Mouse (Mus musculus): ENCODE measurements around the gene Gm28048. TPM values are rescaled to one million over a fixed set of nuclear protein-coding genes. Genes with fewer than 3 reads are reported as not detected.

The Gm28048 gene
- polyA plus RNA-seq, 1 experiment from 2014 or later = 9.8 TPM

DNA sequence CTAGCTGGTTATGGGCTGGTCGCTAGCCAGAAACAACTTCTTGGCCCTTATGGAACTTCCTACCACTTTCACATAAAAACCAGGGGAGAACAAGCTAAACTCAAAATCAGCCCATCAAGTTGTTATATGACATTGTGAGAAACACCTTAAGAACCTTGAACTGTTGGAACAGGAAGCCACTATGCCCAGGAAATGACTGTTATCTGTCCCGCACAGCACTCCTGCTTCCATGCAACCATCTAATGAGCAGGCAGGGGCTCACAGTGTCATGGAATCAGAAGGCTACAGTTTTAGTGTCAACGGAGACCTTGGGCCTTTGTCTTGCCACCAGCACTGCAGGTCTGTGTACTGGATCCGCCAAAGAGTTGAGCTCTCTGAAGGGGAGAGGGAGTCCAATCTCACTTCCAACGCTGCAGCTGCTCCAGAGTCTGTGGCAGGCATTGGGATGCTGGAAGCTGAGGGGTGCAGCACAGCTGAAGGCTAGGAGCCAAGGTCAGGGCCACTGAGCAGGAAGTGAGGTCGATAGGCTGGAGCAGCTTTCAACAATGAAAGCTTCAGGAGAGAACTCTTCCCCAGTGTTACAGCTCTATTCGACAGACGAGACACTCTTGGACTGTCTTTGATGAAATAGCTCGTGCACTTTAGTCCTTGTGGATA lies 157.7 kb downstream of the Gm28048 start:
- no peak for ATAC-seq (ENCODE audit: insufficient number of reproducible peaks, low FRiP score, low TSS enrichment, low read depth)
- no peaks in the 10 kb centered on the region for H3K36me3 ChIP-seq
- H3K9me3 ChIP-seq = no peaks in the 10 kb centered on the region
- H3K27ac ChIP-seq = no peak overlapping the region
- H3K9ac ChIP-seq = no peak overlapping the region
- no peaks in the 10 kb centered on the region for H3K27me3 ChIP-seq
- no peak overlapping the region for H3K4me3 ChIP-seq
- 74% methylated on average over 9 of the region's 9 CpGs for WGBS
- H3K4me1 ChIP-seq = peaks cover 6% of the 10 kb centered on the region; the same call in 1 of the 2 replicates
- H3K4me2 ChIP-seq = no peak overlapping the region

DNA sequence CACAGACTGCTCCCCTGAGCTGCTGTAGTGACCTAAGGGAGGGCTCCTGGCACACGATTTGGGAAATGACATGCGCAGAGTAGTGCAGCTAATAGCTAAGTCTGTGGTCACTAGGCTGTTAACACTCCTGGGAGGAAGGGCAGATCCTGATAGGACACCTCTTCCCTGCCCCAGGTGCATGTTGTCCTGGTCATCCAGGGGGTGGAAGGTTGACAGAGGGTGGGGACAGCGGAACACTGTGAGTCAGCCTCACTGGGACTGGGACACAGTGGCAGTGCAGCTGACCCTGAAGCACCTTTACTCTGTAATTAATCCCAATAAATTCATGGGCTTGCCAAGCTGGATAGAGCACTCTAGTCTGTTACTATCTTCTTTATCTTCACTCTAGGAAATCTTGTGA lies 160.6 kb downstream of the Gm28048 start:
- no peak for ATAC-seq (ENCODE audit: insufficient number of reproducible peaks, low FRiP score, low TSS enrichment, low read depth)
- Histone ChIP-seq H3K4me2 (no peak overlapping the region), H3K36me3 (no peaks in the 10 kb centered on the region), H3K9me3 (no peaks in the 10 kb centered on the region), H3K4me1 (peaks cover 4% of the 10 kb centered on the region; the same call in 1 of the 2 replicates), H3K27me3 (no peaks in the 10 kb centered on the region), H3K27ac (no peak overlapping the region), H3K4me3 (no peak overlapping the region), H3K9ac (no peak overlapping the region)
- 75% methylated on average over 3 of the region's 3 CpGs for WGBS

DNA sequence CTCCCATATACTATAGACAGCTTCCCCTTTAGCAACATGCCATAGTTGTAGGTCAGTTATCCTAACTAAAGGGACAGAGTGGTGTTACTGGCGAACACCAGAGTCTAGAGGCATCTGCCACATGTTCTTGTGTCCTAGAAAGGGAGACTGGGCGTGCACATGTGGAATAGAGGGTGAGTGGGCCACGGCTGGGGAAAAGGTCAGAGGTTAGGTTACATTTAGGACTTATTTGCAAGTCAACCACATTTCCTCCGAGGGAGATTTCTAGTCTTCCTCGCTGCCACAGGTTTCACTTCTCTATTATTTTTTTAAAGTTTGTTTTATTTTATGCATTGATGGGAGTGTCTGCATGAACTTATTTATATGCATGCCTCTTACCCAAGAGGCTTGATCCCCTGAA lies 163.5 kb downstream of the Gm28048 start:
- no peaks in the 10 kb centered on the region for H3K27me3 ChIP-seq
- H3K36me3 ChIP-seq = no peaks in the 10 kb centered on the region
- ATAC-seq (ENCODE audit: insufficient number of reproducible peaks, low FRiP score, low TSS enrichment, low read depth) = no peak
- no peak overlapping the region for H3K9ac ChIP-seq
- H3K4me1 ChIP-seq = no peaks in the 10 kb centered on the region
- WGBS = 66% methylated on average over 5 of the region's 5 CpGs
- H3K4me3 ChIP-seq = no peak overlapping the region
- no peaks in the 10 kb centered on the region for H3K9me3 ChIP-seq
- no peak overlapping the region for H3K27ac ChIP-seq
- H3K4me2 ChIP-seq = no peak overlapping the region

DNA sequence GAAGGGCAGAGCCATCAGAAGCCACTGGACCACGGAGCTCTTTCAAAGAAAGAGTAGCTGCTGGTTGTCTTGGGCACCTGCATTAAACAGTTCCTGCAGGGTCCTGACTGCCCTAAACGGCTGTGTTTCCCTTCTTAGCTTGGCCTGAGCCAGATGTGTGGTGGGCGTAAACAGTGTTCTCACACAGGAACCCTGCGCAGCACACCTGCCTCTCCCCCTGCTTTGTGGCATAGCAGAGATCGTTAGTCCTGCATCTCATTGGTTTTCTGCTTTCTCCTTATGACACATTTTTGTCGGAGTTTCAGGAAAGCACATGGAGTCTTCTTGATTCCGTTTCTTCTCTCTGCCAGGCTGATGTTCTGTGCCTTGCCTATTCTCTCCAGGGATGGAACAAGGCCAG lies 166.0 kb downstream of the Gm28048 start:
- ATAC-seq (ENCODE audit: insufficient number of reproducible peaks, low FRiP score, low TSS enrichment, low read depth) = no peak
- WGBS = 64% methylated on average over 7 of the region's 7 CpGs
- H3K27ac ChIP-seq = no peak overlapping the region
- H3K9me3 ChIP-seq = no peaks in the 10 kb centered on the region
- H3K36me3 ChIP-seq = no peaks in the 10 kb centered on the region
- H3K4me1 ChIP-seq = no peaks in the 10 kb centered on the region
- no peak overlapping the region for H3K9ac ChIP-seq
- H3K27me3 ChIP-seq = no peaks in the 10 kb centered on the region
- H3K4me3 ChIP-seq = no peak overlapping the region
- no peak overlapping the region for H3K4me2 ChIP-seq

DNA sequence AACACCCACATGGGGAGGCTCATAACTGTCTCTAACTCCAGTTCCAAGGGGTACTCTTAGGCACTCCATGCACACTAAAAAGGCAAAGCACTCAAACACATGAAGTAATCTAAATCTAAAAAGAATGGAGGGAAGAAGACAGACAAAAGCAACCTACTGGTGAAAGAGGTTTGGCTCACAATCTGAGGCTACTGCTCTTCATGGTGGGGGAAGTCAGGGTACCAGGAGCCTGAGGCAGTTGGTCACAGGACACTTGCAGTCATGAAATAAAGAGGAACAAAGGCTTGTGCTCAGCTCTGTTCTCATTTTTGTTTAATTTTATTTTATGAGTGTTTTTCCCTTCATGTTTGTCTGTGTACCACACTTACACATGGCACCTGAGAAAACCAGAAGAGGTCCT lies 166.7 kb downstream of the Gm28048 start:
- H3K4me2 ChIP-seq = no peak overlapping the region
- no peak overlapping the region for H3K9ac ChIP-seq
- H3K4me3 ChIP-seq = no peak overlapping the region
- no peak overlapping the region for H3K27ac ChIP-seq
- H3K9me3 ChIP-seq = no peaks in the 10 kb centered on the region
- ATAC-seq (ENCODE audit: insufficient number of reproducible peaks, low FRiP score, low TSS enrichment, low read depth) = no peak
- H3K36me3 ChIP-seq = no peaks in the 10 kb centered on the region
- H3K27me3 ChIP-seq = no peaks in the 10 kb centered on the region
- no peaks in the 10 kb centered on the region for H3K4me1 ChIP-seq

DNA sequence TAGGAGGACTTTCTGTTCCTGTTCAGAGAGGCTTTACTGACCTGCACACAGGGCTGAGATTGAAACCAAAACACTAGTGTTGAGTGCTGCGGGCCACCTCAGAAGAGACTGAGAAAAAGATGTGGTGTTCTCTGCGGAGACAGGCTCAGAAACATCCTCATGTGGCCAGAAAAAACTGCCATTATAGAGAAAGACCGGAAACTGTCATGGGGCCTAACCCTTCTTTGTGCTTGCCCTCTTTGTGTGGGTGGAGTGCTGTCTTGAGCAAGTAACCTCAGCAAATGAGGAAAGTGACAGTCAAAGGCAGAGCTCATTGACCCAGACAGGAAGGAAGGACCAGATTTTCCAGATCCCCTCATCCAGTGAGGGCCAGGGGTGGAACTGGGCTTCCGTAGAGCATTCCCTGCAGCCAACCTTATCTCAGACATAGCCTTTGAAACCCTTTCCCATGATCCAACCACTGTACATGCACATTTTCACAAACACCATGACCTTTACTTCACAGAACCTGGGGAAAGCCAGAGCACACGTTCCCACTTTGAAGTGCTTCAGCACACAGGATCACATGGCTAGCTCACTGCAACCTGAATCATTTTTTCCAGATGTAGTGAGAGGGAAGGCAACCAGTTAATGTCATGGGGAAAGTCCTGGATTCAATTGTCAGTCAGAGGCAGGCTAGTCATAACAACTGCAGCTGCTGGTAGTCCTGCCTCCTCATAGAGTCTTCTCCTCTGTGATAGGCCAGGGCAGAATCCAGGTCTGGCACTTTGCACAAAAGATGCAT lies 167.8 kb downstream of the Gm28048 start:
- no peaks in the 10 kb centered on the region for H3K27me3 ChIP-seq
- ATAC-seq (ENCODE audit: insufficient number of reproducible peaks, low FRiP score, low TSS enrichment, low read depth) = no peak
- no peaks in the 10 kb centered on the region for H3K36me3 ChIP-seq
- no peak overlapping the region for H3K4me2 ChIP-seq
- no peaks in the 10 kb centered on the region for H3K9me3 ChIP-seq
- H3K4me3 ChIP-seq = no peak overlapping the region
- WGBS = 71% methylated on average over 5 of the region's 5 CpGs
- no peak overlapping the region for H3K27ac ChIP-seq
- no peaks in the 10 kb centered on the region for H3K4me1 ChIP-seq
- no peak overlapping the region for H3K9ac ChIP-seq

DNA sequence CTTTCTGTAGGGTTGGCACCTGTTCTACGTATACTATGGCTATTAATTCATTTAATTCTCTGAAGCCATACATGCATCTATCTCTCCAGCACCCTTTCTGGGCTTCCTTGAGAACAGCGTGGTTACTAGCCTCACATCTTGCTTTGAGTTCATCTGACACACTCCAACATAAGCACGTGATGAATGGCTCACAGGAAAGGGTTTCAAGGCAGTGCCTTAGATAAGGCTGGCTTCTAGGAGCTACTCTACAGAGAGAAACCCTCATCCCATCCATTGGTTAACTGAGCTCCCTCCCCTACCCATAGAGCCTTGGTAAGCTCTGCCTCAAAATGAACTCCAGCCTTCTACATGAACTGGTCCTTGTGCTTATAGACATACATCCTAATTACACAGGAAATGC lies 168.5 kb downstream of the Gm28048 start:
- H3K27me3 ChIP-seq = no peaks in the 10 kb centered on the region
- H3K36me3 ChIP-seq = no peaks in the 10 kb centered on the region
- H3K4me1 ChIP-seq = no peaks in the 10 kb centered on the region
- no peak overlapping the region for H3K4me2 ChIP-seq
- no peak overlapping the region for H3K27ac ChIP-seq
- H3K9me3 ChIP-seq = no peaks in the 10 kb centered on the region
- 82% methylated on average over 3 of the region's 3 CpGs for WGBS
- no peak overlapping the region for H3K9ac ChIP-seq
- H3K4me3 ChIP-seq = no peak overlapping the region
- ATAC-seq (ENCODE audit: insufficient number of reproducible peaks, low FRiP score, low TSS enrichment, low read depth) = no peak

DNA sequence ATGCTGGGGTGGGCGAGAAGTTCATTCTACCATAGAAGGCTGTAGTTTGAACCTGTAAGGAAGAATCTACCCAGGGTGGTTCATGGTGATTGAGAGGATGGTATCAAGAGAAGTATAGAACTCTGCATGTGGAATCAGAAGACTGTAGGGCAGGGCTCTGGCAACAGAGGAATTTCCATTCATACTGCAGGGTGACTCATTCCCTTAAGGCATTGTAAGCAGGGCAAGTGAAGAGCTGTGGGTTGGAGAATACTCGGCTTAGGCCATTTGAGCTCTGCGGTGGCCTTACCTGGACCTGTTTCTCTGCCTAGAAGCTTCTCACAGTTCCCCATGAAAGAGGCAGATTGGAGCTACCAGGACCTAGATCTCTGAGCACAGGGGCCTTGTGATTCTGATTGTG lies 170.5 kb downstream of the Gm28048 start:
- WGBS = 84% methylated on average over 3 of the region's 3 CpGs
- ATAC-seq (ENCODE audit: insufficient number of reproducible peaks, low FRiP score, low TSS enrichment, low read depth) = no peak
- Histone ChIP-seq H3K9ac (no peak overlapping the region), H3K27ac (no peak overlapping the region), H3K4me2 (no peak overlapping the region), H3K27me3 (no peaks in the 10 kb centered on the region), H3K4me3 (no peak overlapping the region), H3K4me1 (no peaks in the 10 kb centered on the region), H3K9me3 (no peaks in the 10 kb centered on the region), H3K36me3 (no peaks in the 10 kb centered on the region)

DNA sequence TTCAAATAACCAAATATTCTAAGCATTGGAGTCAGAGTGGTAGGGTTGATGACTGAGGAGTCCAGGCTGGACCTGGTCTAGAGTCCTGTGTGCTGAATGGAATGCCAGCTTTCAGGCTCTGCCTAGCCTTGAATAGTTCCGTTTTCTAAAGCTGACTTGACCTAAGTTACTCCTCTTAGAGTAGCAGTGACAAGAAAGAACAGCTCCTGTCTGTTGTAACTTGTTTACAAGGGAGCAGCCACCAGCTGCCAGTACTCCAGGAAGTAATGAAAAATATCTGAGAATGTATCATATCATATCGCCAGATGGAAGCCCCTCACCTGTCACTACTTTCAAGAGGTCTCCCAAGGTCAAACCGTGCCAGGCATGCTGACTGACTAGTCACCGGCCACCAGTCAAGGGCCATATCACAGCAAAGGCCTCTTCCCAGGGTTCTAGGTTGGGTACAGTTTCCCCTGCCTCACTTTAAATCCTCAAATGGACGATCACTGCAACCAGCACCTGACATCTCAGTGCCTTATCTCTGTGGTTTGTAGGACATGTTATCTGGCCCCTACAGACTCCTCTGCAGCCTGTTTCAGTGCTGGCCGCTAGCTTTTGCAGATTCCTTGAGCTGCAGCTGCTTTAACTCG lies 172.3 kb downstream of the Gm28048 start:
- no peak overlapping the region for H3K9ac ChIP-seq
- no peak overlapping the region for H3K27ac ChIP-seq
- ATAC-seq (ENCODE audit: insufficient number of reproducible peaks, low FRiP score, low TSS enrichment, low read depth) = no peak

DNA sequence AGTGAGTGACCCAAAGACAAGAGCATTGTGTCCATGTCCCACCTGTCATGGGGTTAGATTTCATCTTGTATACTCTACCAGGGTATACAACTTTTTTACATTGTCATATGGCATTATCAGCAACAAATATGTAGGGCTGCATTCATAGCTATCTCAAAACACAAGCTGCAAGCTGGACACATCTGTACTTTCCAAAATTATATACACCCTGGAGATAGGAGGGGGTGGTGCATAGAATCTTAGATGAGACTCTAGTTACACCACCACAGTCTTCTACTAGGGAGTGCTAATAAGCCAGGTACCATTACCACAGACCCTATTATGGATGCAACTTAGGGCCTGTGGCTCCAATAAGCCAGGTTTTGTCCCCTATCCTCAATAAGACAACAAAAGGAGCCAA lies 173.8 kb downstream of the Gm28048 start:
- Histone ChIP-seq H3K36me3 (no peaks in the 10 kb centered on the region), H3K9me3 (no peaks in the 10 kb centered on the region), H3K9ac (no peak overlapping the region), H3K27ac (no peak overlapping the region), H3K27me3 (no peaks in the 10 kb centered on the region), H3K4me1 (no peaks in the 10 kb centered on the region), H3K4me2 (no peak overlapping the region), H3K4me3 (no peak overlapping the region)
- ATAC-seq (ENCODE audit: insufficient number of reproducible peaks, low FRiP score, low TSS enrichment, low read depth) = no peak

More for the DNA sequence above, 172.3 kb downstream of the Gm28048 start:
- H3K4me1 ChIP-seq = no peaks in the 10 kb centered on the region
- H3K9me3 ChIP-seq = no peaks in the 10 kb centered on the region
- 66% methylated on average over 7 of the region's 7 CpGs for WGBS
- H3K4me2 ChIP-seq = no peak overlapping the region
- no peaks in the 10 kb centered on the region for H3K27me3 ChIP-seq
- H3K4me3 ChIP-seq = no peak overlapping the region
- H3K36me3 ChIP-seq = no peaks in the 10 kb centered on the region

DNA sequence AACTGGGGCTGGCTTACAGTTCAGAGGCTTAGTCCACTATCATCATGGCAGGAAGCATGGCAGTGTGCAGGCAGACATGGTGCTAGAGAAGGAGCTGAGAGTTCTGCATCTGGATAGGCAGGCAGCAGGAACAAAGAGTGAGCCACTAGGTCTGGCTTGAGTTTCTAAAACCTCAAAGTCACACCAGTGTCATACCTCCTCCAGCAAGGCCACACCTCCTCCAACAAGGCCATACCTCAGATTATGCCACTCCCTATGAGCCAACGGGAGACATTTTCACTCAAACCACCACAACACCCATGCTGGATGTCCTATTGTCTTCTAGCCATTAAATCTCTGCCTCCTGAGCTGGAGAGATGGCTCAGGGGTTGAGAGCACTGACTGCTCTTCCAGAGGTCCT lies 176.7 kb downstream of the Gm28048 start:
- 76% methylated on average over 1 of the region's 1 CpGs for WGBS
- H3K27me3 ChIP-seq = no peaks in the 10 kb centered on the region
- no peak overlapping the region for H3K9ac ChIP-seq
- no peak overlapping the region for H3K4me3 ChIP-seq
- peaks cover 3% of the 10 kb centered on the region for H3K4me1 ChIP-seq
- ATAC-seq (ENCODE audit: insufficient number of reproducible peaks, low FRiP score, low TSS enrichment, low read depth) = no peak
- H3K4me2 ChIP-seq = no peak overlapping the region
- H3K9me3 ChIP-seq = no peaks in the 10 kb centered on the region
- no peak overlapping the region for H3K27ac ChIP-seq
- no peaks in the 10 kb centered on the region for H3K36me3 ChIP-seq

DNA sequence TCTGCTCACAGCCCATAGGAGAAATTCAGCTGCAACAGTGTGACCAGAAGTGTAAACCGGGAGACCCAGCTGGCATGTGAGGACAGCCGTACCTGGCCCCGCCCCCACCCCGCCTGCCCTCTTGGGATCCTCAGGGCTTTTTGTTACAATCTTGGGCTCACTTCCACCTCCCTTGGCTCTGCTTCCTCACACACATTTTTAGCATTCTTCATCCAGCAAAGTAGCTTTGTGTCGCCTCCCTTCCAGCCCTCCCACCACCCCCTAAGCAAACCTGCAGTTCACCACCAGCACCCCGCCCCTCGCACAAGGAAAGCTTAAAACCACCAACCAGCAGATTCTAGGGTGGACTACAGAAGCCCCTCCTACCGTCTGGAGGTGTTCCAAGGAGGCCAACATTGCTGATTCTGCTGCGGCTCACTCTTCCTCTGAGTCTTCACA lies 181.9 kb downstream of the Gm28048 start:
- Histone ChIP-seq H3K9ac (no peak overlapping the region), H3K27ac (peak overlapping the region; percentile 60), H3K4me3 (no peak overlapping the region), H3K9me3 (no peaks in the 10 kb centered on the region), H3K4me2 (peak overlapping the region; percentile 37), H3K4me1 (peaks cover 15% of the 10 kb centered on the region), H3K36me3 (no peaks in the 10 kb centered on the region), H3K27me3 (no peaks in the 10 kb centered on the region)
- peak; percentile 57; the same call in 1 of the 2 replicates for ATAC-seq (ENCODE audit: insufficient number of reproducible peaks, low FRiP score, low TSS enrichment, low read depth)
- 9% methylated on average over 9 of the region's 9 CpGs for WGBS

Data from limb, embryonic 15.5 days (tissue).